Mouse (Mus musculus): ENCODE measurements around the gene Ascl3. TPM values are rescaled to one million over a fixed set of nuclear protein-coding genes. Genes with fewer than 3 reads are reported as not detected.

Gene Ascl3
- total RNA-seq, 1 experiment: not detected

DNA sequence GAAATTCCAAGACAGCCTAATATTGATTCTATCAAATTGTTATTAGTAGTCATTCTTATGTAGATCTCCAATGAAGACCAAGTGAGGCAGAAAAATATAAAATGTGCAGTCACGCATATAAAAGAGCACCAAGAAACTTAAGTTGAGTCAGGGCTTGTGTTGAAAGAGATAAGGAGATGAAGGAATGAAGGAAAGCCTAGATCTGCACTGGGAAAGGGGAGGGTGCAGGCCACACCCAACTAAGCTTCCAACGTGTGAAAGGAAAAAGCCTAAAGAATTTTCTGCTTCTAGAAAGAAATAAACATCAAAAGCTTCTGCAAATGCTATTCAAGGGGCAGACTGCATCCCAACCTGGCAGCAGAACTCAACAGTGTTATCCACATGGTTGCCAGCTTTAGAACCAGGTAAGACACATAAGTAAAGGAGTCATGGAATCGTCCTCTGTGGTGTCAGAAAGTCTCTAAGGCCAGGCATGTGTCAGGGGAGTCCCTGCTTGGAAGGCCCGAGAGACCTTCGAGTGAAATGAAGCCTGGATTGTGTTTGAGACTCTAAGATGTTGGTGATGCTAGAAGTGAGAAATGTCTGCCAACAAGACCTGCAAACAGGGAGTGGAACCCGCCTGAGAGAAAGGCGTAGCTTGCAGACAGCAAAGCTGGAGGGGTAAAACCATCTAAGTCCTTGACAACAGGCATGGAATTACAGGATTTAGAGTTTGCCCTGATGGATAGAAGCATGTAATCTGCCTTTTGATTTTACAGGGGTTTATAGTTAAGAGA lies 36.2 kb upstream of the Ascl3 start:
- no peak for DNase-seq (ENCODE audit: low read depth, low spot score)
- no peaks in the 10 kb centered on the region for H3K36me3 ChIP-seq (ENCODE audit: control insufficient read depth, insufficient read depth, low read length, poor library complexity, severe bottlenecking)
- TF ChIP-seq CHD2 (IDR thresholded peaks at IDR 0.05; ENCODE audit: low read depth, low read length) (no peak), ZNF384 (IDR thresholded peaks at IDR 0.05; ENCODE audit: low read depth, low read length) (no peak)
- H3K4me1 ChIP-seq (ENCODE audit: control insufficient read depth in 2 of 2, insufficient read depth in 2 of 2, low read length in 2 of 2, poor library complexity in 1 of 2): no peaks in the 10 kb centered on the region
- H3K4me3 ChIP-seq (ENCODE audit: insufficient read depth in 1 of 2, low read depth in 1 of 2, low read length in 2 of 2, poor library complexity in 1 of 2, severe bottlenecking in 1 of 2): no peak overlapping the region
- in situ Hi-C loops (cut with MboI; ENCODE audit: low sequenced_read_pairs in 2 of 2, unreplicated experiment in 2 of 2): no loop called here
- H3K27ac ChIP-seq (ENCODE audit: insufficient read depth, low read depth, low read length, poor library complexity, severe bottlenecking): no peak overlapping the region
- no peaks in the 10 kb centered on the region for H3K9me3 ChIP-seq (ENCODE audit: control insufficient read depth, insufficient read depth, low read depth, low read length)
- H3K9ac ChIP-seq (ENCODE audit: insufficient read depth, low read depth, low read length, poor library complexity, severe bottlenecking): no peak overlapping the region

DNA sequence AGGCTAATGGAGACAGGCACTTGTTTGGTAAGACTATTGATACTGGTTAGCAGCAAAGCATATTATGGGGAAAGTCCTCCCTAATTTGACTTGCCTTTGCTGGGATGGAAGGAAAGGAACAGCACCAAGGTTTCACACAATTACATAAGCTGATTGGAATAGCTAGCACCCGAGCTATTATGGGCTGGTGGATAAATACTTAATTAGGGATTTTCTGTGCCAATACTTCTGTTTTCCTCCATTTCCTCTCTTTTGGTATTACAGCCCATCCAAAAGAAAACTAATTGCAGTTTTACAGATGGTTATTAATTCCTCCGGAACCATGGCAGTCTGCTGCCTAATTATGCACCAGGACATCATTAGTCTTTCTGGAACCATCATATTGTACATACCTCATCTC lies 32.5 kb upstream of the Ascl3 start:
- Histone ChIP-seq H3K9me3 (ENCODE audit: control insufficient read depth, insufficient read depth, low read depth, low read length) (no peaks in the 10 kb centered on the region), H3K9ac (ENCODE audit: insufficient read depth, low read depth, low read length, poor library complexity, severe bottlenecking) (no peak overlapping the region), H3K27ac (ENCODE audit: insufficient read depth, low read depth, low read length, poor library complexity, severe bottlenecking) (no peak overlapping the region), H3K4me1 (ENCODE audit: control insufficient read depth in 2 of 2, insufficient read depth in 2 of 2, low read length in 2 of 2, poor library complexity in 1 of 2) (no peaks in the 10 kb centered on the region), H3K4me3 (ENCODE audit: insufficient read depth in 1 of 2, low read depth in 1 of 2, low read length in 2 of 2, poor library complexity in 1 of 2, severe bottlenecking in 1 of 2) (no peak overlapping the region), H3K36me3 (ENCODE audit: control insufficient read depth, insufficient read depth, low read length, poor library complexity, severe bottlenecking) (no peaks in the 10 kb centered on the region)
- in situ Hi-C loops (cut with MboI; ENCODE audit: low sequenced_read_pairs in 2 of 2, unreplicated experiment in 2 of 2): no loop called here
- TF ChIP-seq ZNF384 (IDR thresholded peaks at IDR 0.05; ENCODE audit: low read depth, low read length) (no peak), HCFC1 (IDR thresholded peaks at IDR 0.05; ENCODE audit: borderline replicate concordance, insufficient read depth, low read length) (no peak), MAFK (IDR thresholded peaks at IDR 0.05; ENCODE audit: insufficient read depth, low read depth, low read length) (no peak), CHD2 (IDR thresholded peaks at IDR 0.05; ENCODE audit: low read depth, low read length) (no peak)
- no peak for DNase-seq (ENCODE audit: low read depth, low spot score)

DNA sequence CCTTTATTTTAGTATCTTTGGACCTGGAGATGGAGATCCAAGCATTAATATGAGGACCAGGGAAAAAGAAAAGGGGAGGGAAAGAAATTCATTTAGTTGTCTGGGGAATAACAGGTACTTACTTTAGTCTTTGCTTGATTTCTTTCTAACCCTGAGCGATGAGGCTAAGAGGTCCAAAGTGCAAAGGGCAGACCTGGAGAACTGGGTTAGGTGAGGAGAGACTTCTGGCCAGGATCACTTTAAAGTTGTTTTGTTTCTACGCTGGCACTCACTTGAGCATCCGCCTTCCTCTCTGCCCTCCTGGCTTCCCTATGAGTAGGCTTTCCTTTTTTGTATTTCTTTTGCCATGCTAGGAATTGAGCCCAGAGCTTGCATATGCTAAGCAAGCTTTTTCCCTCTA lies 24.8 kb upstream of the Ascl3 start:
- Histone ChIP-seq H3K36me3 (ENCODE audit: control insufficient read depth, insufficient read depth, low read length, poor library complexity, severe bottlenecking) (no peaks in the 10 kb centered on the region), H3K4me1 (ENCODE audit: control insufficient read depth in 2 of 2, insufficient read depth in 2 of 2, low read length in 2 of 2, poor library complexity in 1 of 2) (no peaks in the 10 kb centered on the region), H3K4me3 (ENCODE audit: insufficient read depth in 1 of 2, low read depth in 1 of 2, low read length in 2 of 2, poor library complexity in 1 of 2, severe bottlenecking in 1 of 2) (no peak overlapping the region), H3K27ac (ENCODE audit: insufficient read depth, low read depth, low read length, poor library complexity, severe bottlenecking) (no peak overlapping the region), H3K9me3 (ENCODE audit: control insufficient read depth, insufficient read depth, low read depth, low read length) (no peaks in the 10 kb centered on the region), H3K9ac (ENCODE audit: insufficient read depth, low read depth, low read length, poor library complexity, severe bottlenecking) (no peak overlapping the region)
- no peak for DNase-seq (ENCODE audit: low read depth, low spot score)
- TF ChIP-seq ZC3H11A (IDR thresholded peaks at IDR 0.05; ENCODE audit: borderline replicate concordance, low read depth, low read length) (no peak), CHD2 (IDR thresholded peaks at IDR 0.05; ENCODE audit: low read depth, low read length) (no peak), ZNF384 (IDR thresholded peaks at IDR 0.05; ENCODE audit: low read depth, low read length) (no peak), HCFC1 (IDR thresholded peaks at IDR 0.05; ENCODE audit: borderline replicate concordance, insufficient read depth, low read length) (no peak), MAFK (IDR thresholded peaks at IDR 0.05; ENCODE audit: insufficient read depth, low read depth, low read length) (no peak)
- in situ Hi-C loops (cut with MboI; ENCODE audit: low sequenced_read_pairs in 2 of 2, unreplicated experiment in 2 of 2): no loop called here

GRCm38 (mm10) chr7:109754034-109754433 lies 22.5 kb upstream of the Ascl3 start:
- Histone ChIP-seq H3K36me3 (ENCODE audit: control insufficient read depth, insufficient read depth, low read length, poor library complexity, severe bottlenecking) (no peaks in the 10 kb centered on the region), H3K4me1 (ENCODE audit: control insufficient read depth in 2 of 2, insufficient read depth in 2 of 2, low read length in 2 of 2, poor library complexity in 1 of 2) (no peaks in the 10 kb centered on the region), H3K4me3 (ENCODE audit: insufficient read depth in 1 of 2, low read depth in 1 of 2, low read length in 2 of 2, poor library complexity in 1 of 2, severe bottlenecking in 1 of 2) (no peak overlapping the region), H3K27ac (ENCODE audit: insufficient read depth, low read depth, low read length, poor library complexity, severe bottlenecking) (no peak overlapping the region), H3K9ac (ENCODE audit: insufficient read depth, low read depth, low read length, poor library complexity, severe bottlenecking) (no peak overlapping the region), H3K9me3 (ENCODE audit: control insufficient read depth, insufficient read depth, low read depth, low read length) (no peaks in the 10 kb centered on the region)
- in situ Hi-C loops (cut with MboI; ENCODE audit: low sequenced_read_pairs in 2 of 2, unreplicated experiment in 2 of 2): no loop called here
- no peak for DNase-seq (ENCODE audit: low read depth, low spot score)
- no peak for TF ChIP-seq CHD2 (IDR thresholded peaks at IDR 0.05; ENCODE audit: low read depth, low read length)
- peak; percentile 68; the same call in 1 of the 2 replicates for TF ChIP-seq MAFK (IDR thresholded peaks at IDR 0.05; ENCODE audit: insufficient read depth, low read depth, low read length)
- no peak for TF ChIP-seq ZNF384 (IDR thresholded peaks at IDR 0.05; ENCODE audit: low read depth, low read length)
- no peak for TF ChIP-seq HCFC1 (IDR thresholded peaks at IDR 0.05; ENCODE audit: borderline replicate concordance, insufficient read depth, low read length)
- no peak for TF ChIP-seq ZC3H11A (IDR thresholded peaks at IDR 0.05; ENCODE audit: borderline replicate concordance, low read depth, low read length)
